In the genomic region with DNA sequence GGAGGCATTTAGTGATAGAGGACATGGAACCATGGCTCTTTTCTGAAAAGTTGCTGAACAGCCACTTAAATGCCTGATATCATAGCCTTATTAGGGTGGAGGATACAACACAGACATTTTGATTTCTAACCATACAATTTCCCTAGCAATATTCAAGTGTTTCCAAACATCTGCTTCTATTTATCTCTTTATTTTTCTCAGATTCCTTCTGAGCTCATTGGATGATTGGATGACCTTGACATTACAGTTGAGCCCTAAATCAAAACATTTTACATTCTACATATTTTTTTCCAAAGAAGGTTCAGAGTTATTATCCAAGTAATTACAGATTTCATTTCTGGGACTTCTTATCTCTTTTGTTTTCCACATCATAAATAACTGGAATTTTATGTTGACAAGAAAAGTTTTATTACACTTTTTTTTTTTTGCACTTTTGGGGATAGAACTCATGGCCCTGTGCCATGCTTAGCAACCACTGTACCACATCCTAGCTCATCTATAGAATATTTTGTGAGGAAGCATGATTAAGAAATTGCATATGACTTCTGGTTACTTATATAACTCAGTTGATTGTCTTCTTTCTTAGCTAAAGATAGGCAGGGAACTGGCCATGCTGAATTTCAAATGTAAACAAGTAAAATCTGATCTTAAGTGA, we compare ENCODE assay signal across 28 mouse cellular contexts.
DNase-seq lines count a peak whose midpoint lies in the region; ATAC-seq and TF ChIP-seq lines count a peak whose summit lies in the region.
"Had no signal": no experiment of that assay in that cellular context is flagged by ENCODE, and none has a peak within 500 bp of the region (broad histone marks: within the 10 kb centered on the region; RNA-seq: fewer than 3 reads in every experiment).

No protein-coding gene starts in this region.

- TF ChIP-seq POLR2A in kidney, adult 2 months (IDR thresholded peaks at IDR 0.05; ENCODE audit: low read depth, low read length), result no peak
- TF ChIP-seq POLR2A in embryonic fibroblast, embryonic 13.5 days (IDR thresholded peaks at IDR 0.05; ENCODE audit: low read depth, low read length), result no peak

- ATAC-seq in kidney, postnatal 0 days (replicated peaks; ENCODE audit: low FRiP score, low read depth), result no peak
- ATAC-seq in lung, embryonic 16.5 days (ENCODE audit: low read depth), result peak; percentile 51; the same call in 1 of the 2 replicates
- ATAC-seq: CD4-positive, CD25-positive, alpha-beta regulatory T cell, adult 4 months; forebrain, embryonic 15.5 days; inflammation-experienced regulatory T-cells, adult 6 months had no signal

- no peak overlapping the region for H3K4me3 ChIP-seq in kidney, adult 2 months (ENCODE audit: insufficient read depth, low read depth, low read length)
- no peak overlapping the region for H3K4me3 ChIP-seq in kidney, postnatal 0 days (replicated peaks; ENCODE audit: low read depth, low read length)
- H3K4me3 ChIP-seq in lung, embryonic 16.5 days (ENCODE audit: low read length), result no peak overlapping the region
- no peak overlapping the region for H3K4me3 ChIP-seq in embryonic fibroblast, embryonic 13.5 days (ENCODE audit: insufficient read depth, low read length)
- H3K4me3 ChIP-seq: forebrain, embryonic 10.5 days; forebrain, embryonic 15.5 days; heart, embryonic 13.5 days; hindbrain, embryonic 15.5 days; layer of hippocampus, adult 2 months; left cerebral cortex, adult 2 months; limb, embryonic 13.5 days; megakaryocyte, embryonic 14.5 days; midbrain, embryonic 12.5 days; neural tube, embryonic 13.5 days had no signal

- H3K36me3 ChIP-seq in kidney, adult 2 months (ENCODE audit: control insufficient read depth, insufficient read depth, low read length), result no peaks in the 10 kb centered on the region
- no peaks in the 10 kb centered on the region for H3K36me3 ChIP-seq in kidney, postnatal 0 days (ENCODE audit: insufficient read depth, low read length)
- H3K36me3 ChIP-seq in lung, embryonic 16.5 days (ENCODE audit: control insufficient read depth, insufficient read depth, low read length), result no peaks in the 10 kb centered on the region
- H3K36me3 ChIP-seq: forebrain, embryonic 10.5 days; forebrain, embryonic 15.5 days; heart, embryonic 13.5 days; hindbrain, embryonic 15.5 days; limb, embryonic 13.5 days; midbrain, embryonic 12.5 days; neural tube, embryonic 13.5 days had no signal

- H3K9me3 ChIP-seq in kidney, postnatal 0 days (replicated peaks; ENCODE audit: low read length), result no peaks in the 10 kb centered on the region
- H3K9me3 ChIP-seq in lung, embryonic 16.5 days (ENCODE audit: control insufficient read depth, low read length), result no peaks in the 10 kb centered on the region
- H3K9me3 ChIP-seq: forebrain, embryonic 10.5 days; forebrain, embryonic 15.5 days; heart, embryonic 13.5 days; hindbrain, embryonic 15.5 days; limb, embryonic 13.5 days; midbrain, embryonic 12.5 days; neural tube, embryonic 13.5 days had no signal

- no peaks in the 10 kb centered on the region for H3K27me3 ChIP-seq in kidney, adult 2 months (replicated peaks; ENCODE audit: control insufficient read depth, insufficient read depth, low read length)
- H3K27me3 ChIP-seq in kidney, postnatal 0 days (ENCODE audit: insufficient read depth, low read length), result no peaks in the 10 kb centered on the region
- H3K27me3 ChIP-seq in lung, embryonic 16.5 days (ENCODE audit: control insufficient read depth, insufficient read depth, low read depth, low read length), result no peaks in the 10 kb centered on the region
- H3K27me3 ChIP-seq: forebrain, embryonic 15.5 days; heart, embryonic 13.5 days; hindbrain, embryonic 15.5 days; limb, embryonic 13.5 days; megakaryocyte, embryonic 14.5 days; midbrain, embryonic 12.5 days; neural tube, embryonic 13.5 days had no signal

- no peak for TF ChIP-seq CTCF in kidney, adult 2 months (conservative IDR thresholded peaks at IDR 0.05; ENCODE audit: insufficient read depth, insufficient read length, low read depth, low read length)
- no peak for TF ChIP-seq CTCF in kidney, postnatal 0 days (IDR thresholded peaks at IDR 0.05; ENCODE audit: low read depth)
- no peak for TF ChIP-seq CTCF in embryonic fibroblast, embryonic 13.5 days (IDR thresholded peaks at IDR 0.05; ENCODE audit: borderline replicate concordance, insufficient read depth, low read length)

- DNase-seq in kidney, adult 2 months, result peak; percentile 12
- DNase-seq in kidney, postnatal 14 days, result no peak
- DNase-seq in kidney, postnatal 0 days (ENCODE audit: low spot score), result peak; percentile 77
- DNase-seq in kidney, adult 11 months, result no peak
- no peak for DNase-seq in lung, postnatal 25 days (ENCODE audit: low spot score)
- DNase-seq in gastrocnemius, postnatal 25 days, result no peak
- DNase-seq: cerebellum, adult 2 months; cerebellum, postnatal 14 days; heart, postnatal 10 days; kidney, postnatal 10 days; right cerebral cortex, postnatal 4 days; thymus, adult 2 months; thymus, postnatal 36 days had no signal

- H3K9ac ChIP-seq in kidney, postnatal 0 days (ENCODE audit: low read depth, low read length), result no peak overlapping the region
- H3K9ac ChIP-seq in lung, embryonic 16.5 days (ENCODE audit: low read length), result no peak overlapping the region
- H3K9ac ChIP-seq: forebrain, embryonic 15.5 days; heart, embryonic 13.5 days; hindbrain, embryonic 15.5 days; limb, embryonic 13.5 days; liver, embryonic 14.5 days; midbrain, embryonic 12.5 days; neural tube, embryonic 13.5 days had no signal

- no peak overlapping the region for H3K27ac ChIP-seq in kidney, adult 2 months (ENCODE audit: insufficient read depth, low read depth, low read length)
- H3K27ac ChIP-seq in kidney, postnatal 0 days, result peak overlapping the region; percentile 63; the same call in 1 of the 2 replicates
- H3K27ac ChIP-seq in lung, embryonic 16.5 days (ENCODE audit: low read length), result peak overlapping the region; percentile 78
- H3K27ac ChIP-seq in embryonic fibroblast, embryonic 13.5 days (ENCODE audit: insufficient read depth, low read length), result peak overlapping the region; percentile 100
- H3K27ac ChIP-seq: forebrain, embryonic 10.5 days; forebrain, embryonic 15.5 days; heart, embryonic 13.5 days; hindbrain, embryonic 15.5 days; layer of hippocampus, adult 2 months; left cerebral cortex, adult 2 months; limb, embryonic 13.5 days; liver, embryonic 14.5 days; midbrain, embryonic 12.5 days; neural tube, embryonic 13.5 days had no signal

- H3K4me2 ChIP-seq in kidney, postnatal 0 days (ENCODE audit: low read length), result no peak overlapping the region
- H3K4me2 ChIP-seq in lung, embryonic 16.5 days (ENCODE audit: low read depth, low read length), result no peak overlapping the region
- H3K4me2 ChIP-seq: forebrain, embryonic 15.5 days; heart, embryonic 13.5 days; hindbrain, embryonic 15.5 days; limb, embryonic 13.5 days; midbrain, embryonic 12.5 days; neural tube, embryonic 13.5 days had no signal

- no peaks in the 10 kb centered on the region for H3K4me1 ChIP-seq in kidney, adult 2 months (ENCODE audit: control insufficient read depth, insufficient read depth, low read length)
- H3K4me1 ChIP-seq in kidney, postnatal 0 days (replicated peaks; ENCODE audit: insufficient read depth, low read length), result no peaks in the 10 kb centered on the region
- 0 out of 2 replicates have a peak, but pooled peaks cover 5% of the 10 kb centered on the region for H3K4me1 ChIP-seq in lung, embryonic 16.5 days (replicated peaks; ENCODE audit: control insufficient read depth, insufficient read depth, low read length)
- peaks cover 12% of the 10 kb centered on the region for H3K4me1 ChIP-seq in embryonic fibroblast, embryonic 13.5 days (ENCODE audit: control insufficient read depth, insufficient read depth, low read length)
- H3K4me1 ChIP-seq: forebrain, embryonic 10.5 days; forebrain, embryonic 15.5 days; hindbrain, embryonic 15.5 days; midbrain, embryonic 12.5 days; neural tube, embryonic 13.5 days had no signal

Comparison
In these comparisons a context has a peak if more than half of its experiments do, and no peak if none do; other contexts are left out.
1. DNase-seq: peak in kidney, adult 2 months (single experiment) and kidney, postnatal 0 days (single experiment); none in kidney, postnatal 14 days (single experiment), kidney, adult 11 months (single experiment), lung, postnatal 25 days (single experiment) and gastrocnemius, postnatal 25 days (single experiment).